Mouse (Mus musculus): ENCODE data around the gene Cry2. TPM values are rescaled to one million over a fixed set of nuclear protein-coding genes. Genes with fewer than 3 reads are reported as not detected.

Gene Cry2
- polyA plus RNA-seq, 1 experiment from 2014 or later: 53.4 TPM

GRCm38 (mm10) chr2:92438567-92438966 lies 4.7 kb upstream of the Cry2 start:
- H3K4me3 ChIP-seq (ENCODE audit: low read depth, low read length): no peak overlapping the region
- H3K27me3 ChIP-seq (ENCODE audit: control insufficient read depth, insufficient read depth, low read depth, low read length): no peaks in the 10 kb centered on the region
- no peak overlapping the region for H3K4me2 ChIP-seq (ENCODE audit: low read length)
- 71% methylated on average over 3 of the region's 3 CpGs for WGBS
- no peak overlapping the region for H3K9ac ChIP-seq (ENCODE audit: low read depth, low read length)
- peaks cover 7% of the 10 kb centered on the region for H3K4me1 ChIP-seq (ENCODE audit: control insufficient read depth, insufficient read depth, low read length)
- no peaks in the 10 kb centered on the region for H3K36me3 ChIP-seq (ENCODE audit: control insufficient read depth, insufficient read depth, low read length)
- H3K27ac ChIP-seq (ENCODE audit: low read length): no peak overlapping the region
- no peaks in the 10 kb centered on the region for H3K9me3 ChIP-seq (replicated peaks; ENCODE audit: control insufficient read depth, low read length, poor library complexity, severe bottlenecking)
- no peak for ATAC-seq

GRCm38 (mm10) chr2:92437875-92438274 lies 4.0 kb upstream of the Cry2 start:
- no peak for ATAC-seq
- H3K9me3 ChIP-seq (replicated peaks; ENCODE audit: control insufficient read depth, low read length, poor library complexity, severe bottlenecking): no peaks in the 10 kb centered on the region
- H3K27ac ChIP-seq (ENCODE audit: low read length): no peak overlapping the region
- no peaks in the 10 kb centered on the region for H3K36me3 ChIP-seq (ENCODE audit: control insufficient read depth, insufficient read depth, low read length)
- 0% methylated on average over 5 of the region's 5 CpGs for WGBS
- H3K27me3 ChIP-seq (ENCODE audit: control insufficient read depth, insufficient read depth, low read depth, low read length): no peaks in the 10 kb centered on the region
- H3K4me2 ChIP-seq (ENCODE audit: low read length): peak overlapping the region; percentile 42
- H3K9ac ChIP-seq (ENCODE audit: low read depth, low read length): no peak overlapping the region
- peaks cover 11% of the 10 kb centered on the region for H3K4me1 ChIP-seq (ENCODE audit: control insufficient read depth, insufficient read depth, low read length)
- H3K4me3 ChIP-seq (ENCODE audit: low read depth, low read length): peak overlapping the region; percentile 8; the same call in 1 of the 2 replicates

GRCm38 (mm10) chr2:92437366-92437765 lies 3.5 kb upstream of the Cry2 start:
- Histone ChIP-seq H3K4me2 (ENCODE audit: low read length) (no peak overlapping the region), H3K27ac (ENCODE audit: low read length) (no peak overlapping the region), H3K36me3 (ENCODE audit: control insufficient read depth, insufficient read depth, low read length) (no peaks in the 10 kb centered on the region), H3K9ac (ENCODE audit: low read depth, low read length) (no peak overlapping the region), H3K9me3 (replicated peaks; ENCODE audit: control insufficient read depth, low read length, poor library complexity, severe bottlenecking) (no peaks in the 10 kb centered on the region), H3K27me3 (ENCODE audit: control insufficient read depth, insufficient read depth, low read depth, low read length) (no peaks in the 10 kb centered on the region), H3K4me1 (ENCODE audit: control insufficient read depth, insufficient read depth, low read length) (peaks cover 16% of the 10 kb centered on the region), H3K4me3 (ENCODE audit: low read depth, low read length) (no peak overlapping the region)
- no peak for ATAC-seq
- WGBS: 84% methylated on average over 4 of the region's 4 CpGs

- Histone ChIP-seq H3K27me3 (ENCODE audit: control insufficient read depth, insufficient read depth, low read depth, low read length) (no peaks in the 10 kb centered on the region), H3K9me3 (replicated peaks; ENCODE audit: control insufficient read depth, low read length, poor library complexity, severe bottlenecking) (no peaks in the 10 kb centered on the region), H3K4me1 (ENCODE audit: control insufficient read depth, insufficient read depth, low read length) (peaks cover 35% of the 10 kb centered on the region), H3K27ac (ENCODE audit: low read length) (no peak overlapping the region), H3K36me3 (ENCODE audit: control insufficient read depth, insufficient read depth, low read length) (no peaks in the 10 kb centered on the region), H3K4me3 (ENCODE audit: low read depth, low read length) (no peak overlapping the region), H3K9ac (ENCODE audit: low read depth, low read length) (peak overlapping the region; percentile 59; the same call in 1 of the 2 replicates), H3K4me2 (ENCODE audit: low read length) (peak overlapping the region; percentile 77)
- WGBS: 63% methylated on average over 6 of the region's 6 CpGs
- no peak for ATAC-seq
These were observed 1.2 kb upstream of the Cry2 start for GRCm38 (mm10) chr2:92435023-92435422.

GRCm38 (mm10) chr2:92434375-92434745 lies 517 bp upstream of the Cry2 start:
- peak overlapping the region; percentile 77 for H3K4me2 ChIP-seq (ENCODE audit: low read length)
- peak overlapping the region; percentile 73 for H3K27ac ChIP-seq (ENCODE audit: low read length)
- 3% methylated on average over 12 of the region's 12 CpGs for WGBS
- H3K4me3 ChIP-seq (ENCODE audit: low read depth, low read length): peak overlapping the region; percentile 82
- H3K4me1 ChIP-seq (ENCODE audit: control insufficient read depth, insufficient read depth, low read length): peaks cover 35% of the 10 kb centered on the region
- H3K9ac ChIP-seq (ENCODE audit: low read depth, low read length): peak overlapping the region; percentile 59
- H3K36me3 ChIP-seq (ENCODE audit: control insufficient read depth, insufficient read depth, low read length): no peaks in the 10 kb centered on the region
- no peaks in the 10 kb centered on the region for H3K9me3 ChIP-seq (replicated peaks; ENCODE audit: control insufficient read depth, low read length, poor library complexity, severe bottlenecking)
- no peak for ATAC-seq
- no peaks in the 10 kb centered on the region for H3K27me3 ChIP-seq (ENCODE audit: control insufficient read depth, insufficient read depth, low read depth, low read length)

- Histone ChIP-seq H3K4me1 (ENCODE audit: control insufficient read depth, insufficient read depth, low read length) (peaks cover 43% of the 10 kb centered on the region), H3K9ac (ENCODE audit: low read depth, low read length) (peak overlapping the region; percentile 87), H3K27ac (ENCODE audit: low read length) (peak overlapping the region; percentile 84), H3K36me3 (ENCODE audit: control insufficient read depth, insufficient read depth, low read length) (no peaks in the 10 kb centered on the region), H3K4me3 (ENCODE audit: low read depth, low read length) (peak overlapping the region; percentile 82), H3K9me3 (replicated peaks; ENCODE audit: control insufficient read depth, low read length, poor library complexity, severe bottlenecking) (no peaks in the 10 kb centered on the region), H3K4me2 (ENCODE audit: low read length) (peak overlapping the region; percentile 93), H3K27me3 (ENCODE audit: control insufficient read depth, insufficient read depth, low read depth, low read length) (no peaks in the 10 kb centered on the region)
- WGBS: 27% methylated on average over 17 of the region's 17 CpGs
- ATAC-seq: no peak
These were observed 1.2 kb downstream of the Cry2 start for GRCm38 (mm10) chr2:92432299-92433295.

- WGBS: 8% methylated on average over 11 of the region's 11 CpGs
- no peak for ATAC-seq
- H3K4me2 ChIP-seq (ENCODE audit: low read length): peak overlapping the region; percentile 93
- no peaks in the 10 kb centered on the region for H3K27me3 ChIP-seq (ENCODE audit: control insufficient read depth, insufficient read depth, low read depth, low read length)
- no peaks in the 10 kb centered on the region for H3K36me3 ChIP-seq (ENCODE audit: control insufficient read depth, insufficient read depth, low read length)
- no peaks in the 10 kb centered on the region for H3K9me3 ChIP-seq (replicated peaks; ENCODE audit: control insufficient read depth, low read length, poor library complexity, severe bottlenecking)
- peaks cover 46% of the 10 kb centered on the region for H3K4me1 ChIP-seq (ENCODE audit: control insufficient read depth, insufficient read depth, low read length)
- peak overlapping the region; percentile 87 for H3K9ac ChIP-seq (ENCODE audit: low read depth, low read length)
- H3K27ac ChIP-seq (ENCODE audit: low read length): peak overlapping the region; percentile 84
- H3K4me3 ChIP-seq (ENCODE audit: low read depth, low read length): peak overlapping the region; percentile 82
These were observed 2.1 kb downstream of the Cry2 start for GRCm38 (mm10) chr2:92431611-92432179.

- Histone ChIP-seq H3K4me1 (ENCODE audit: control insufficient read depth, insufficient read depth, low read length) (peaks cover 47% of the 10 kb centered on the region), H3K27ac (ENCODE audit: low read length) (peak overlapping the region; percentile 84), H3K4me2 (ENCODE audit: low read length) (peak overlapping the region; percentile 93), H3K27me3 (ENCODE audit: control insufficient read depth, insufficient read depth, low read depth, low read length) (no peaks in the 10 kb centered on the region), H3K9me3 (replicated peaks; ENCODE audit: control insufficient read depth, low read length, poor library complexity, severe bottlenecking) (no peaks in the 10 kb centered on the region), H3K36me3 (ENCODE audit: control insufficient read depth, insufficient read depth, low read length) (no peaks in the 10 kb centered on the region; the same call in 1 of the 2 replicates), H3K9ac (ENCODE audit: low read depth, low read length) (peak overlapping the region; percentile 87), H3K4me3 (ENCODE audit: low read depth, low read length) (peak overlapping the region; percentile 82)
- WGBS: 42% methylated on average over 21 of the region's 21 CpGs
- ATAC-seq: peak; percentile 18
These were observed 2.9 kb downstream of the Cry2 start for GRCm38 (mm10) chr2:92430723-92431541.

Data from midbrain, embryonic 16.5 days (tissue).